Mouse (Mus musculus) embryonic facial prominence, embryonic 11.5 days (tissue): ENCODE measurements at regions not wholly inside any gene's neighbourhood (a gene's known extent, or its start where the extent isn't known, plus 50 kb on each side); places are given as distances from the start of the nearest gene placed in this dataset.
A peak's percentile ranks its signal among the peaks of the same experiment; 100 is the strongest.

Experiments
- ATAC-seq: fragments of 200-750 bp; cut with Nextera tagmentation; replicated peaks from 2 replicates; pipeline ENCODE4 v1.8.0; 2017; ENCODE audit warnings: low read depth; ENCODE audit not compliant: insufficient number of reproducible peaks, low FRiP score, low TSS enrichment
- DNase-seq: peaks from one replicate; pipeline ENCODE4 v3.0.0-alpha.2; 2015; ENCODE audit warnings: low spot score
- H3K27ac ChIP-seq: fragments of 300-500 bp; sonication (generic); replicated peaks from 2 replicates; pipeline ENCODE4 v1.5.1; 2014; ENCODE audit warnings: mild to moderate bottlenecking, low read depth, low read length, control low read depth
- H3K27me3 ChIP-seq: fragments of 300-500 bp; sonication (generic); 2 replicates; pipeline ENCODE4 v1.6.1; 2014; ENCODE audit warnings: mild to moderate bottlenecking, low read length, moderate library complexity, mixed read lengths; ENCODE audit not compliant: control insufficient read depth, insufficient read depth
- H3K36me3 ChIP-seq: fragments of 300-500 bp; sonication (generic); replicated peaks from 2 replicates; pipeline ENCODE4 v1.6.1; 2014; ENCODE audit warnings: low read depth, mild to moderate bottlenecking, low read length, moderate library complexity, mixed read lengths; ENCODE audit not compliant: control insufficient read depth, insufficient read depth
- H3K4me1 ChIP-seq: fragments of 300-500 bp; sonication (generic); 2 replicates; pipeline ENCODE4 v1.6.1; 2014; ENCODE audit warnings: low read length, mixed read lengths; ENCODE audit not compliant: control insufficient read depth, insufficient read depth
- H3K4me2 ChIP-seq: fragments of 300-500 bp; sonication (generic); 2 replicates; pipeline ENCODE4 v1.6.1; 2014; ENCODE audit warnings: low read depth, mild to moderate bottlenecking, control low read depth, low read length, moderate library complexity
- H3K4me3 ChIP-seq: fragments of 300-500 bp; sonication (generic); 2 replicates; pipeline ENCODE4 v1.5.1; 2014; ENCODE audit warnings: low read depth, low read length, control low read depth
- H3K9ac ChIP-seq: fragments of 300-500 bp; sonication (generic); replicated peaks from 2 replicates; pipeline ENCODE4 v1.6.1; 2014; ENCODE audit warnings: mild to moderate bottlenecking, control low read depth, low read length
- H3K9me3 ChIP-seq: fragments of 300-500 bp; sonication (generic); replicated peaks from 2 replicates; pipeline ENCODE4 v1.6.1; 2016; ENCODE audit warnings: mild to moderate bottlenecking, low read length, inconsistent platforms, mixed read lengths; ENCODE audit not compliant: control insufficient read depth
- WGBS: fragments of 180-500 bp; shearing (Covaris S2); extraction: QIAGEN DNeasy Blood & Tissue Kit; methylation state at CpG from one replicate; pipeline ENCODE4 v1.1.7; 2014; 5-methylcytosine and 5-hydroxymethylcytosine counted together

GRCm38 (mm10) chr13:29019839-29020238 is 66.3 kb upstream of the Sox4 start:
- DNase-seq = no peak
- Histone ChIP-seq H3K9ac (no peak overlapping the region), H3K9me3 (no peaks in the 10 kb centered on the region), H3K27me3 (no peaks in the 10 kb centered on the region), H3K4me2 (no peak overlapping the region), H3K36me3 (no peaks in the 10 kb centered on the region), H3K4me1 (no peaks in the 10 kb centered on the region), H3K27ac (no peak overlapping the region), H3K4me3 (no peak overlapping the region)
- WGBS = 93% methylated on average over 3 of the region's 3 CpGs
- ATAC-seq = no peak

DNA sequence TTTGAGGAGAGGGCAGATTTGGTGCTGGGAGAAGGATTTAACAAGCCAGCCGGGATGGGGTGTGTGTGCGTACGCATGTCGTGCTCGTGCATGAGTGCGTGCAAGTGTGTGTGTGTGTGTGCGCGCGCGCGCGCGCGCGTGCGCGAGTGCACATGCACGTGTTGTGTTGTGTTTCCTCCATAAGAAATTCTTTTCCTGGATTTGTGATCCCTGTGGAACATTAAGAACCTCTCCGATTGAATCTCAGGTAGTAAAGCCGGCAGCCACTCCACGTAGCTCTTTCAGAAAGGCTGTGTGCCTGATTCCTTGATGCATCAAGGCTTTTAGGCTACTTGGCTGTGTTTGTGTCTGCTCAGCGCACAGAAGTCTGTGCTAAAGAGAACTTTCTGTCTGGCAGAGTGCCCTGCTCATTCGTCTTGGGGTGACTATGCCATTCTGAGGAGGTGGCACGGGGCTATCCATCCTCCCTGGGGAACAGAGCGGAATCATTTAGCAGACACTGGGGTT is 62.7 kb upstream of the Sox4 start:
- no peaks in the 10 kb centered on the region for H3K4me1 ChIP-seq
- no peaks in the 10 kb centered on the region for H3K36me3 ChIP-seq
- H3K27me3 ChIP-seq = no peaks in the 10 kb centered on the region
- no peaks in the 10 kb centered on the region for H3K9me3 ChIP-seq
- WGBS = 82% methylated on average over 25 of the region's 25 CpGs
- H3K4me3 ChIP-seq = no peak overlapping the region
- ATAC-seq (no peak), DNase-seq (peak; percentile 30)
- no peak overlapping the region for H3K4me2 ChIP-seq
- H3K27ac ChIP-seq = no peak overlapping the region
- H3K9ac ChIP-seq = no peak overlapping the region

GRCm38 (mm10) chr13:29015605-29015994 is 62.1 kb upstream of the Sox4 start:
- no peak for ATAC-seq
- H3K4me2 ChIP-seq = no peak overlapping the region; the same call in 1 of the 2 replicates
- no peaks in the 10 kb centered on the region for H3K27me3 ChIP-seq
- H3K4me3 ChIP-seq = no peak overlapping the region
- H3K4me1 ChIP-seq = no peaks in the 10 kb centered on the region
- H3K36me3 ChIP-seq = no peaks in the 10 kb centered on the region
- no peak overlapping the region for H3K9ac ChIP-seq
- no peak for DNase-seq
- no peak overlapping the region for H3K27ac ChIP-seq
- 52% methylated on average over 9 of the region's 9 CpGs for WGBS
- H3K9me3 ChIP-seq = no peaks in the 10 kb centered on the region

GRCm38 (mm10) chr13:29014827-29015604 is 61.5 kb upstream of the Sox4 start:
- no peaks in the 10 kb centered on the region for H3K4me1 ChIP-seq
- no peak overlapping the region; the same call in 1 of the 2 replicates for H3K4me2 ChIP-seq
- DNase-seq (no peak), ATAC-seq (no peak)
- H3K4me3 ChIP-seq = no peak overlapping the region
- no peaks in the 10 kb centered on the region for H3K9me3 ChIP-seq
- H3K27me3 ChIP-seq = no peaks in the 10 kb centered on the region
- H3K27ac ChIP-seq = no peak overlapping the region
- no peaks in the 10 kb centered on the region for H3K36me3 ChIP-seq
- 43% methylated on average over 13 of the region's 13 CpGs for WGBS
- H3K9ac ChIP-seq = no peak overlapping the region

GRCm38 (mm10) chr13:29014066-29014826 is 60.7 kb upstream of the Sox4 start:
- Histone ChIP-seq H3K9me3 (no peaks in the 10 kb centered on the region), H3K27me3 (no peaks in the 10 kb centered on the region), H3K36me3 (no peaks in the 10 kb centered on the region), H3K27ac (no peak overlapping the region), H3K4me1 (no peaks in the 10 kb centered on the region), H3K4me3 (no peak overlapping the region), H3K4me2 (no peak overlapping the region), H3K9ac (no peak overlapping the region)
- ATAC-seq (no peak), DNase-seq (no peak)
- WGBS = 70% methylated on average over 14 of the region's 15 CpGs

DNA sequence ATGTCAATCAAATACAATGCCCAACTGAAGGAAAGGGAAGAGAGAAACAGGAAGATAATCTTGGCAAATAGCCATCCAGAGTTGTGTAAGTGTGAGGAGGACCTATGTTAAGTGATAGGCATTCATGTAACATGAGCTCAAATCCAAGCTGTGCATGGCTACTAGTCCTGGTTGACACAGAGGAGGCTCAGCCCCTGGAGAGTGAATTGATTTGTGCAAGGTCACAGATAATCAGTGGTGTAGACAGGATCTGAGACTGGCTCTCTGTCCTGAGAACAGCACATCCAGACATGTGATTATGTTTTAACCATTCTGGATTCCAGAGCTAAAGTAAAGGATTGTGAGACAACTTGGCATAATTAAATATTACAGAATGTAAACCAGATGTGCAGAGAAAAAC is 53.0 kb upstream of the Sox4 start:
- H3K9ac ChIP-seq = no peak overlapping the region
- H3K4me1 ChIP-seq = no peaks in the 10 kb centered on the region
- DNase-seq (peak; percentile 57), ATAC-seq (no peak)
- no peaks in the 10 kb centered on the region for H3K27me3 ChIP-seq
- H3K4me3 ChIP-seq = no peak overlapping the region
- no peak overlapping the region for H3K4me2 ChIP-seq
- no peaks in the 10 kb centered on the region for H3K9me3 ChIP-seq
- H3K27ac ChIP-seq = no peak overlapping the region
- H3K36me3 ChIP-seq = no peaks in the 10 kb centered on the region
